In genomic region chr4:80917812-80918211, GRCm38 (mm10) we compare ENCODE assay signal across 21 mouse cellular contexts. TPM values are rescaled to one million over a fixed set of nuclear protein-coding genes. Genes with fewer than 3 reads are reported as not detected.
"Had no signal": no experiment of that assay in that cellular context is flagged by ENCODE, and none has a peak within 500 bp of the region (broad histone marks: within the 10 kb centered on the region; RNA-seq: fewer than 3 reads in every experiment).

No protein-coding gene starts in this region.

- ATAC-seq: midbrain, embryonic 13.5 days; midbrain, embryonic 16.5 days had no signal

- H3K27ac ChIP-seq: kidney, postnatal 0 days; limb, embryonic 12.5 days; limb, embryonic 15.5 days; liver, embryonic 13.5 days; midbrain, embryonic 10.5 days; midbrain, embryonic 13.5 days; stomach, embryonic 15.5 days had no signal

- H3K9me3 ChIP-seq: limb, embryonic 12.5 days; limb, embryonic 15.5 days; liver, embryonic 13.5 days; megakaryocyte, embryonic 14.5 days; midbrain, embryonic 10.5 days; midbrain, embryonic 13.5 days; stomach, embryonic 15.5 days had no signal

- H3K4me2 ChIP-seq: limb, embryonic 12.5 days; limb, embryonic 15.5 days; liver, embryonic 13.5 days; lung, embryonic 14.5 days; midbrain, embryonic 13.5 days; stomach, embryonic 15.5 days had no signal

- H3K4me1 ChIP-seq: limb, embryonic 12.5 days; liver, embryonic 13.5 days; megakaryocyte, embryonic 14.5 days; stomach, embryonic 15.5 days had no signal

- H3K27me3 ChIP-seq: limb, embryonic 12.5 days; limb, embryonic 15.5 days; liver, embryonic 13.5 days; megakaryocyte, embryonic 14.5 days; midbrain, embryonic 13.5 days; stomach, embryonic 15.5 days had no signal

- H3K4me3 ChIP-seq: limb, embryonic 12.5 days; limb, embryonic 15.5 days; liver, embryonic 13.5 days; megakaryocyte, embryonic 14.5 days; midbrain, embryonic 10.5 days; midbrain, embryonic 13.5 days; stomach, embryonic 15.5 days had no signal

- H3K36me3 ChIP-seq: limb, embryonic 12.5 days; limb, embryonic 15.5 days; liver, embryonic 13.5 days; midbrain, embryonic 10.5 days; midbrain, embryonic 13.5 days; stomach, embryonic 15.5 days had no signal

- H3K9ac ChIP-seq: limb, embryonic 12.5 days; limb, embryonic 15.5 days; liver, embryonic 13.5 days; lung, embryonic 14.5 days; midbrain, embryonic 13.5 days; stomach, embryonic 15.5 days had no signal

- DNase-seq: kidney, adult 18-20 months; kidney, adult 9 months; kidney, postnatal 25 days; left cerebral cortex, postnatal 4 days; liver, embryonic 13.5 days; lung, embryonic 14.5 days; lung, postnatal 10 days; lung, postnatal 36 days; retina, postnatal 1 day; right cerebral cortex, postnatal 25 days; spleen, adult 18-20 months; thymus, postnatal 36 days had no signal

RNA-seq across cellular contexts. Expression of gene Lurap1l, which starts 7.4 kb away (rescaled TPM):
- total RNA-seq: monocyte, adult 5-6 weeks had no signal
